Mouse (Mus musculus): ENCODE measurements around the gene 2610528J11Rik.

- TF ChIP-seq TAL1 (IDR thresholded peaks at IDR 0.05; ENCODE audit: low read length): no peak
- TF ChIP-seq GATA1 (IDR thresholded peaks at IDR 0.05; ENCODE audit: low read length): no peak
Observed at GRCm38 (mm10) chr4:118500792-118501191, 26.0 kb upstream of the 2610528J11Rik start.
